Mouse (Mus musculus) ovary, postnatal 36 days (tissue): Measurements from ENCODE around the gene Nup107.
"Not testable (repeated sequence)": the region's sequence is repeated elsewhere in the genome, so short reads cannot be mapped to it uniquely, and the experiment has no call there.

ENCODE experiments used
- DNase-seq: peaks from one replicate; pipeline ENCODE4 v3.0.0; 2022; ENCODE audit warnings: low spot score, mixed read lengths

Gene Nup107

DNA sequence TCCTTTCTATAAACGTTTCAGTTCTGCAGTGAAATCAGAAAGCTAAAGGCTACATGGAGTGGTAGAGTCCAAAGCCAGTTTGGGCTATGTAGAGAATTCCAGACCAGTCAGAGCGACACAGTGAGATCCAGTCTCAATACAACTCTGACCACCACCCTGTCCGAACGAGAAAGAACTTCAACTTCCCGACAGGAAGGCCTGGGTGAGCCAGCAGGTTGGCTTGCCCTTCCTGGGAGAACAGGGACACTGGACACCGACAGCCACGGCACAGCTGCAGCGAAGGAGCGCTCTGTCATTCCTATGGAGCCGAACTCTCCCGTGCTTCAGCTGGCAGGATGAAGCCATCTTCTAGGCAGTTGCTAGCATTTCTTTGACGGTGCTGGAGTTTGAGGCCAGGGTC lies 57.1 kb downstream of the Nup107 start:
- DNase-seq = not testable (repeated sequence)

- DNase-seq = not testable (repeated sequence)
These were observed 58.2 kb downstream of the Nup107 start for GRCm38 (mm10) chr10:117734104-117734852.

DNA sequence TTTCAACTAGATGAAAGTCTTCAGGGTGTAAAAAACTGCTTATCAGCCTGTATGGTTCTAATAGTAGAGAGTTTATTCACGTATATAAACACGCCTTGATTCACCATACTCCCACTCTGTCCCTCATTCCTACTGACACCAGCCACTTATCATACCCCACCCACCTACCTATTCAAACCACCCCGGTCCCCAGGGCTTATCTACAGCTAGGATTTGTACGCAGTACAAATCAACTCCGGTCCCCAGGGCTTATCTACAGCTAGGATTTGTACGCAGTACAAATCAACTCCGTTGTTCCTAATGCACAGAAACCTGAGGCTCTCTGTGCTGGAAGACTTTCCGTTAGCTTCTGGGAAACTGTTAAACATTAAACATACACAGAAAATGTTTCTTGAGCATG lies 58.9 kb downstream of the Nup107 start:
- DNase-seq = not testable (repeated sequence)

- DNase-seq = no peak
These were observed 59.4 kb downstream of the Nup107 start for GRCm38 (mm10) chr10:117732962-117733592.

- no peak for DNase-seq
These were observed 60.3 kb downstream of the Nup107 start for GRCm38 (mm10) chr10:117732184-117732583.

- DNase-seq = peak; percentile 55
These were observed 61.0 kb downstream of the Nup107 start for GRCm38 (mm10) chr10:117731244-117732101.

- no peak for DNase-seq
These were observed 61.8 kb downstream of the Nup107 start for GRCm38 (mm10) chr10:117730637-117731203.

GRCm38 (mm10) chr10:117730140-117730539 lies 62.4 kb downstream of the Nup107 start:
- no peak for DNase-seq

- DNase-seq = no peak
These were observed 63.2 kb downstream of the Nup107 start for GRCm38 (mm10) chr10:117729139-117729814.

DNA sequence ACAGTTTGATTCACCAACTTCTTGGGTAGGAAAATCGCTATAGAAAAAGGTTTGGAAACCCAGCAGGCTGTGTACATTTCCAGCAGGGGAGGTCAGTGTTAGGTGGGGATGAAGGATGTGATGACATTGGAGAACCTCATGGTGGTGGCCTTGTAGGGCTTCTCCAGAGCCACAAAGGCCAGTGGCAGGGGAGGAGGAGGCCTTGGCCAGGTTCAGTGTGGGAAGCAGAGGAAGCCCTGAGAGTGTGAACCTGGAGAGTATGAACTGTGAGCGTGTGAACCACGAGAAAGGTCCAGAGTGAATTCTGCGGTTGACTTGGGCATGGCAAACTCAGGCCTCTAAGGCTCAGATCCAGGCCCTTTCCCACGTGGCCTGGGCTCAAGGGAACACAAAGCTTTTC lies 63.9 kb downstream of the Nup107 start:
- DNase-seq = no peak

DNA sequence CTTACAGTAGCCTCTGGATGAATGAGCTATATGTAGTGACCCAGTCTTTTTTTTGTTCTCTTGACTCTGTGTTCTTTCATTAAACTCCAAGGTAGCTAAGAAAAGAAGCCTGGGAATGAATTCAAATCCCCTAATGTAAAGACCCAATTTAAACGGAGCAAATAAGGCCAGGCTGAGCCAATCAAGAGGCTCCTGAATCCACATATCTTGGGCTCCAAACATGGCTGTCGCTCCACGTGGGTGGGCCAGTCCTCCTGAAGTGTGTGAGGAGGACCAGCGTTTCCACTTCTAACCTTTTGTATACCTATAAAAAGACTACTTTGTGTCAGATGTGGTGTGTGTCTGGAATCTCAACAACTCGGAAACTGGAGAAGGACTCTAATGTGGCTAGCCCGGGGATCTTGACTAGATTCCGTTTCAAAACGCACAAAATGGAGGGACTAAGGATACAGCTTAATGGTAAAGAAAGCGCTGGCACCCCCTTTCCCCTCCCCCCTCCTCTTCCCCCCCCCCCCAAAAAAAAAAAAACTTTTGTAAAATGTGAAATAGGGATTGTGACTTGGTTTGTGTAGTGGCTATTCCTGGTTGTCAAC lies 64.9 kb downstream of the Nup107 start:
- DNase-seq = no peak

- DNase-seq = no peak
These were observed 65.6 kb downstream of the Nup107 start for GRCm38 (mm10) chr10:117726888-117727385.

DNA sequence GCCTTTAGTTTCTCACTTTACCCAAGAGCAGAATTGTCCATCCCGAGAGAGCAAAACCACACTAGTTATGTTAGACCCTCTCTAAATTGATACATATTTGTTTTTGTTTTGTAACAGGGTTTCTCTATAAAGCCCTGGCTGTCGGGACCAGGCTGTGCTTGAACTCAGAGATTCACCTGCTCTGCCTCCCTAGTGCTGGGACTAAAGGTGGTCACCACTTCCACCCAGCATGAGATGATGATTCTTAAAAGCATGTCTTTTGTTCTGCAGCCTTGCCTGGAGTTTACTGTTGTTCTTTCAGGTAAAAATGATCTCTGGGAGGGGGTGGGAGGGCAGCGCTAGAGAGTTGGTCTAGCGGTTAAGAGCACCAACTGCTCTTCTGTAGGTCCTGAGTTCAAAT lies 66.2 kb downstream of the Nup107 start:
- DNase-seq = no peak

- DNase-seq = no peak
These were observed 66.8 kb downstream of the Nup107 start for GRCm38 (mm10) chr10:117725671-117726070.

DNA sequence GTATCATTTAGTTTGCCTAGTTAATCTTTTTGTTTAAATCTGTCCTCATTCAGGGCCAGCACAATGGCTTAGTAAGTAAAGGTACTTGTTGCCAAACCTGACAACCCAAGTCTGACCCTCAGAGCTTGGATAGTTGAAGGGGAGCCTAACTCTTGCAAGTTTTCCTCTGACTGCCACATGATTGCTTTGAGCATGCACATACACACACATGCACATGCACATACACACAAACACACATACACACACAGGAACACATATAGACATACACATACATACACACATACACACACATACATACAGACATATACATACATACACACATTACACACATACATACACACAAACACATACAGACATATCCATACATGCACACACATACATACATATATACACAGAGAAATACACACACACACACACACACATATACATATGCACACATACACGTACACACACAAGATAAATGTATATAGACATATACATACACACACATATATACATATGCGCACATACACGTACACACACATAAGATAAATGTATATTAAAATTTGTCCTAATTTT lies 67.6 kb downstream of the Nup107 start:
- DNase-seq = no peak

DNA sequence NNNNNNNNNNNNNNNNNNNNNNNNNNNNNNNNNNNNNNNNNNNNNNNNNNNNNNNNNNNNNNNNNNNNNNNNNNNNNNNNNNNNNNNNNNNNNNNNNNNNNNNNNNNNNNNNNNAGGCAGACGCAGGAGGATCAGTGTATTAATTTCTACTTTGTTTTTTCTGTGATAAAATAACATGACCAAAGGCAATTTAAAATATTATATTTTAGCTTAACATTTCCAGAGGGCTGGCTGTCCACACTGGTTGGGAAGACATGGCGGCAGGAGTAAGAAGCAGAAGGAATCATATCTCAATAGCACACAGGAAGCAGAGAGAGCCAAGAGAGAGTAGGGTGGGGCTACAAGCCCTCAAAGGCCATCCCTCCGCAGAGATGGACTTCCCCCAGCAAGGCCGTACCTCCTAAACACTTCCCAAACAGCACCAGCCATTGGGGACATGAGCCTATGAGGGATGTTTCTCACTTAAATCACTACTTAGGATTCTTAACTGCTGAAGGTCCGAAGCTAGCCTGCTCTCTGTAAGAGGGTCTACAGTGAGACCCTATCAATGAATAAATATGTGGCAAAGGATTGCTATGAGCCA lies 68.3 kb downstream of the Nup107 start:
- DNase-seq = no peak

DNA sequence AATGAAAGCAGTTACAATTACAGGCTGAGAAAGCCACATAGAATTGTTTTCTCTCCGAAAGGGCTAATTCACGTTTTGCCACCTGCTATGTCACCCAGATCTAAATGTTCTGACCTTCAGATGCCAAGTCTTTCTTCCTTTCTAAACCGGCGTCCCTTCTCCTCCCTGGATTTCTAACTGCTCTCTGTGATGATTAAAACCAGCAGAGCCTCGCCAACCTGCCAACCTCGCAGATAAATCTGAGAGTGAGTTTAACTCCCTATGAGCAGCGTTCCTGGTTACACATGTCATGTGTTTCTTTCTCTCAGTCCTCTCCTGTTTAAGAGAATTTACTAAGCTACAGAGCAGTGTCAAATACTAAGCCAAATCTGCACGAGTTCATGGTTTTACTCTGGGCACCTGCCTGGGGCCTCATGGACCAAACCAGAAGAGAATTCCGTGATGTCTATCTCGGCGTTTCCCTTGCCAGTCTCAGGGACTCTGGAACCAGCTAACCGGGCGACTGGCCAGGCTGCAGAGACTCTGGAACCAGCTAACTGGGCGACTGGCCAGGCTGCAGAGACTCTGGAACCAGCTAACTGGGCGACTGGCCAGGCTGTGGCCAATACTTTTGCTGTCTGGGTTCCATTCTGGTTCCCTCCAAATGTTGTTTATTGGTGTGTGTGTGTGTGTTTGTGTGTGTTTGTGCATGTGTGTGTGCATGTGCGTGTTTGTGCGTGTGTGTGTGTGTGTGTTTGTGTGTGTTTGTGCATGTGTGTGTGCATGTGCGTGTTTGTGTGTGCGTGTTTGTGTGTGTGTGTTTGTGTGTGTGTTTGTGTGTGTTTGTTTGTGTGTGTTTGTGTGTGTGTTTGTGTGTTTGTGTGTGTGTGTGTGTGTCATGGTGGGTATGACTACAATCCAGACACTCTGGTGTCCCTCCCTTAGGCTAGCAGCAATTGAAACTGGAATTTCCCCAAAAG lies 74.1 kb downstream of the Nup107 start:
- DNase-seq = peak; percentile 37

DNA sequence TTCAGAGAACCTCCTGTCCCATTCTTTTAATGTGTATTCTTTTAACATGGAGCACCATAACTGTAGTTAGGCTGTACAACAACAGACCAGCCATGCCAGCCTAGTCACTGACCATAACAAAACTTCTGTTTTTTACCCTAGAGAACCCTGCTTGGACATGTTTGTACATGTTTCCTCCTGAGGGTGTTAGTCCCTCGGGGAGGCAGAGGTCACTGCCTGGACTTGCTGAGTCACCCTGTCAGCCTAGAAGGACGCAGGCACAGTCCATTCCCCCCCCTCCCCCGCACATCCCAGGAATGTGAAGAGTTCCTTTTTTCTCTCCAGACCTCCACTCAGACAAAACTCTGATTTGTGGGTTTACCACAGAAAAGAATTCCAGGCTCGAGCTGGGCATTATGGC lies 74.9 kb downstream of the Nup107 start:
- DNase-seq = peak; percentile 34

DNA sequence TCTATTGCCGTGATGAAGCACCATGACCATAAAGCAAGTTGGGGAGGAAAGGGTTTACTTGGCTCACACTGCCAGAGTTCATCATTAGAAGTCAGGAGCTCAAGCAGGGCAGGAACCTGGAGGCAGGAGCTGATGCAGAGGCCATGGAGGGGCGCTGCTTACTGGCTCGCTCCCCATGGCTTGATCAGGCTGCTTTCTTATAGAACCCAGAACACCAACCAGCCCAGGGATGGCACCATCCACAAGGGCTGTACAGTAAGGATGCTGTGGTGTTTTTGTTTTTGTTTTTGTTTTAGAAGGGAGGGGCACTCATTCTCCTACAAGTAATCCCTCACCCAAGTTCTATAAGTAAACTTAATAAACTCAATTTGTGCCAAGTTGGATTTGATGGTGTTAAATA lies 75.8 kb downstream of the Nup107 start:
- DNase-seq = no peak
